ENCODE assay signal across 20 mouse cellular contexts in genomic region chr16:48799470-48799869, GRCm38 (mm10). TPM values are rescaled to one million over a fixed set of nuclear protein-coding genes. Genes with fewer than 3 reads are reported as not detected.
"Had no signal": no experiment of that assay in that cellular context is flagged by ENCODE, and none has a peak within 500 bp of the region (broad histone marks: within the 10 kb centered on the region; RNA-seq: fewer than 3 reads in every experiment).

No protein-coding gene starts in this region.

- H3K9me3 ChIP-seq: limb, embryonic 15.5 days; liver, embryonic 13.5 days; midbrain, embryonic 12.5 days had no signal

- H3K9ac ChIP-seq: limb, embryonic 15.5 days; liver, embryonic 13.5 days; midbrain, embryonic 12.5 days had no signal

- H3K4me1 ChIP-seq: limb, embryonic 15.5 days; liver, embryonic 13.5 days; midbrain, embryonic 12.5 days had no signal

- H3K27ac ChIP-seq: limb, embryonic 15.5 days; liver, embryonic 13.5 days; midbrain, embryonic 12.5 days had no signal

- H3K36me3 ChIP-seq: limb, embryonic 15.5 days; liver, embryonic 13.5 days; midbrain, embryonic 12.5 days had no signal

- H3K27me3 ChIP-seq: limb, embryonic 15.5 days; liver, embryonic 13.5 days; midbrain, embryonic 12.5 days had no signal

- H3K4me3 ChIP-seq: limb, embryonic 15.5 days; liver, embryonic 13.5 days; midbrain, embryonic 12.5 days had no signal

- H3K4me2 ChIP-seq: limb, embryonic 15.5 days; liver, embryonic 13.5 days; midbrain, embryonic 12.5 days had no signal

- DNase-seq: kidney, adult 8-10 months; kidney, postnatal 25 days; layer of hippocampus, adult 9-11 months; layer of hippocampus, postnatal 36 days; liver, embryonic 13.5 days; lung, postnatal 10 days; right cerebral cortex, postnatal 25 days; thymus, postnatal 4 days had no signal

RNA-seq across cellular contexts. Expression of gene Retnlb, which starts 17.2 kb away (rescaled TPM):
- total RNA-seq: layer of hippocampus, adult 18-20 months; layer of hippocampus, postnatal 36 days; left cerebral cortex, adult 8-10 months; left cerebral cortex, postnatal 25 days; megakaryocyte-erythroid progenitor cell, adult 5-6 weeks; midbrain, postnatal 0 days had no signal
- polyA plus RNA-seq: kidney, embryonic 16.5 days; limb, embryonic 11.5 days; limb, embryonic 15.5 days; liver, embryonic 13.5 days; midbrain, embryonic 12.5 days; midbrain, postnatal 0 days; neural tube, embryonic 14.5 days; small intestine, adult 2 months; stomach, embryonic 16.5 days had no signal

RNA-seq across cellular contexts. Expression of gene Trat1, which starts 27.6 kb away (rescaled TPM):
- polyA plus RNA-seq: kidney, embryonic 16.5 days; limb, embryonic 11.5 days; liver, embryonic 13.5 days; midbrain, embryonic 12.5 days; midbrain, postnatal 0 days had no signal

RNA-seq across cellular contexts. Expression of gene Retnla, which starts 42.9 kb away (rescaled TPM):
- total RNA-seq: layer of hippocampus, adult 18-20 months; layer of hippocampus, postnatal 36 days; left cerebral cortex, adult 8-10 months; left cerebral cortex, postnatal 25 days; megakaryocyte-erythroid progenitor cell, adult 5-6 weeks; midbrain, postnatal 0 days had no signal
- polyA plus RNA-seq: limb, embryonic 11.5 days; limb, embryonic 15.5 days; liver, embryonic 13.5 days; midbrain, embryonic 12.5 days; midbrain, postnatal 0 days; neural tube, embryonic 14.5 days; stomach, embryonic 16.5 days had no signal
